Mouse (Mus musculus) lung, embryonic 15.5 days (tissue): ENCODE measurements around the gene Babam2. TPM values are rescaled to one million over a fixed set of nuclear protein-coding genes. Genes with fewer than 3 reads are reported as not detected.

Experiments used
- ATAC-seq: fragments of 200-750 bp; cut with Nextera tagmentation; 2 replicates; pipeline ENCODE4 v1.8.0; 2017; ENCODE audit warnings: moderate number of reproducible peaks, borderline replicate concordance; ENCODE audit not compliant: low FRiP score, low TSS enrichment; ENCODE audit errors: extremely low read depth
- H3K27ac ChIP-seq: fragments of 300-500 bp; sonication (generic); 2 replicates; pipeline ENCODE4 v1.5.1; 2015; ENCODE audit warnings: moderate library complexity, mild to moderate bottlenecking, inconsistent platforms
- H3K27me3 ChIP-seq: fragments of 300-500 bp; sonication (generic); 2 replicates; pipeline ENCODE4 v1.6.1; 2015; ENCODE audit warnings: inconsistent platforms
- H3K36me3 ChIP-seq: fragments of 300-500 bp; sonication (generic); 2 replicates; pipeline ENCODE4 v1.6.1; 2015; ENCODE audit warnings: inconsistent platforms
- H3K4me1 ChIP-seq: fragments of 300-500 bp; sonication (generic); 2 replicates; pipeline ENCODE4 v1.6.1; 2015; ENCODE audit warnings: inconsistent platforms
- H3K4me2 ChIP-seq: fragments of 300-500 bp; sonication (generic); 2 replicates; pipeline ENCODE4 v1.6.1; 2015; ENCODE audit warnings: inconsistent platforms, mild to moderate bottlenecking, moderate library complexity
- H3K4me3 ChIP-seq: fragments of 300-500 bp; sonication (generic); 2 replicates; pipeline ENCODE4 v1.5.1; 2015; ENCODE audit warnings: mild to moderate bottlenecking, inconsistent platforms
- H3K9ac ChIP-seq: fragments of 300-500 bp; sonication (generic); 2 replicates; pipeline ENCODE4 v1.6.1; 2015; ENCODE audit warnings: inconsistent platforms
- H3K9me3 ChIP-seq: fragments of 300-500 bp; sonication (generic); 2 replicates; pipeline ENCODE4 v1.6.1; 2016; ENCODE audit warnings: inconsistent platforms
- WGBS: fragments of 180-500 bp; shearing (Covaris S2); methylation state at CpG from one replicate; pipeline ENCODE4 v1.1.7; 2015; 5-methylcytosine and 5-hydroxymethylcytosine counted together
- polyA plus RNA-seq: library from polyadenylated mRNA; unstranded; fragments of >200 nt; fragmentation: Nextera tagmentation; extraction: Ambion mirVana; gene quantifications from 2 replicates; pipeline ENCODE4 v1.2.1, GENCODE M21; 2015

Gene Babam2
- polyA plus RNA-seq, 1 experiment from 2014 or later: 59.9 TPM

DNA sequence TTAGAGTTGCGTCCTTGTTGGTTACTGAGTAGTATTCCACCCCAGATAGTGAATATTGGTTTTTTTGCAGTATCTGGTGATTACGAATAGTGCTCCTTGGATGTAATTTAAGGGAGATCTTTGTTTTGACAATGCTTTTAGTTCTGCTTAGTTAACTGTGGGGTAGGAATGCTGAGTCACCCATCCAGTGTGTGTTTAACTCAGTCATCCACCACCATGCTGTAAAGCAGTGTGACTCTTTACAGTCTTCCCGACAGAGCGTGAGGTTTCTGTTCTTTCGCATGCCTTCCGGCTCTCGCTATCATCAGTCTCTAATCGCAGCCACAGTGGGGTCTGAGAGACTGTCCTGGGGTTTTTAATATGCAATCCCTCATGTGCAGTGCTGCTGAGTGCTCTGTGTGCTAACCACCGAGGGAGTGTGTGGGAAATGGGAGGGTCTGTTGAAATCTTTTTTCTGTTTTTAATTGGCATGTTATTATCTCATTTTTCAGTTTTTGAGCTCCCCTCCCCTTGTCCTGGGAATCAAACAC, 318.5 kb downstream of the Babam2 start:
- no peaks in the 10 kb centered on the region for H3K27me3 ChIP-seq
- ATAC-seq: no peak
- H3K36me3 ChIP-seq: no peaks in the 10 kb centered on the region
- no peaks in the 10 kb centered on the region for H3K9me3 ChIP-seq
- WGBS: 59% methylated on average over 9 of the region's 9 CpGs
- H3K4me1 ChIP-seq: no peaks in the 10 kb centered on the region
- H3K4me2 ChIP-seq: no peak overlapping the region
- H3K4me3 ChIP-seq: no peak overlapping the region
- no peak overlapping the region for H3K27ac ChIP-seq
- no peak overlapping the region for H3K9ac ChIP-seq

GRCm38 (mm10) chr5:32017686-32018085, 320.2 kb downstream of the Babam2 start:
- no peaks in the 10 kb centered on the region for H3K4me1 ChIP-seq
- 37% methylated on average over 3 of the region's 3 CpGs for WGBS
- no peak overlapping the region for H3K4me2 ChIP-seq
- H3K27me3 ChIP-seq: no peaks in the 10 kb centered on the region
- H3K9ac ChIP-seq: no peak overlapping the region
- H3K4me3 ChIP-seq: no peak overlapping the region
- H3K36me3 ChIP-seq: no peaks in the 10 kb centered on the region
- no peak overlapping the region for H3K27ac ChIP-seq
- H3K9me3 ChIP-seq: no peaks in the 10 kb centered on the region
- no peak for ATAC-seq

DNA sequence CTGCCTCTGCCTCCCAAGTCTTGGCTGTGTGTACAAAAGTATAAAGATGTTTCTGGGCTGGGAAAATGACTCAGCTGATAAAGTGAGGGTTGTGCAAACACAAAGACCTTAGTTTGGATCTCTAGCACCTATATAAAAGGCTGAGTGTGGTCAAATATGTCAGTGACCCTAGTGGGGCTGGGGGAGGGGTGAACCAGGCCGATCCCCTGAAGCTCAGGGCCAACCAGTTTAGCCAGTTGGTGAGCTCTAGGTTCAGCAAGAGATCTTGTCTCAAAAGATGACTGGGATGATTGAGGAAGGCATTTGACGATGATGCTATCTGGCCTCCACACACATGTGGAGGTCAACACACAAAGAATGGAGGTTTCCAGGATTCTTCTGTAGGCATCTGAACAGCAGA, 320.8 kb downstream of the Babam2 start:
- 62% methylated on average over 2 of the region's 2 CpGs for WGBS
- no peak overlapping the region for H3K4me2 ChIP-seq
- no peak for ATAC-seq

GRCm38 (mm10) chr5:32029834-32030433, 332.4 kb downstream of the Babam2 start:
- Histone ChIP-seq H3K36me3 (no peaks in the 10 kb centered on the region), H3K9me3 (no peaks in the 10 kb centered on the region), H3K9ac (no peak overlapping the region), H3K27me3 (no peaks in the 10 kb centered on the region), H3K27ac (no peak overlapping the region), H3K4me3 (no peak overlapping the region), H3K4me2 (no peak overlapping the region), H3K4me1 (no peaks in the 10 kb centered on the region)
- ATAC-seq: no peak
- 74% methylated on average over 3 of the region's 3 CpGs for WGBS

More for the DNA sequence above, 320.8 kb downstream of the Babam2 start:
- no peaks in the 10 kb centered on the region for H3K36me3 ChIP-seq
- H3K27ac ChIP-seq: no peak overlapping the region
- no peaks in the 10 kb centered on the region for H3K27me3 ChIP-seq
- H3K9ac ChIP-seq: no peak overlapping the region
- H3K9me3 ChIP-seq: no peaks in the 10 kb centered on the region
- no peak overlapping the region for H3K4me3 ChIP-seq
- H3K4me1 ChIP-seq: no peaks in the 10 kb centered on the region

DNA sequence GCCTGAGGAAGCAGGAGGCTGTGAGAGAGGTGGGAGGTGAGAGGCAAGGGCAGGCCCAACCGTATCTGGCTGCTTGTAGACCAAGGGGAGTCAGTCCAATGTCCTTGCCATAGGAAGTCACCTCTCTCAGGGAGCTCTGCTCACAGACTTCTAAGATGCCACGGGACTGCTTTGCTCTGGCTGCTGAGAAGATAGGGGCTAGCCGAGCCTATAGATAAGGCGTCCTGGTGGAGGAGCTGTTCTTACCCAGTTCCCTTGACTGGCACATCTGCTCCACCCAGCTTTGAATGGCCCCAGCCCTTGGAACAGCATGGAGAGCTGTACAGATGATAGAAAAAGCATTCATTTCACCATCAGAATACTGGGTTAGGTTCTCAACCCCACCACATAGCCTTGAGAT, 335.7 kb downstream of the Babam2 start:
- H3K9me3 ChIP-seq: no peaks in the 10 kb centered on the region
- H3K27ac ChIP-seq: no peak overlapping the region
- 0 out of 2 replicates have a peak, but pooled peaks cover 13% of the 10 kb centered on the region for H3K4me1 ChIP-seq
- whole genome bisulfite sequencing: 54% methylated on average over 4 of the region's 4 CpGs
- no peak for ATAC-seq
- no peak overlapping the region for H3K4me3 ChIP-seq
- no peaks in the 10 kb centered on the region for H3K27me3 ChIP-seq
- H3K9ac ChIP-seq: no peak overlapping the region
- no peak overlapping the region for H3K4me2 ChIP-seq
- no peaks in the 10 kb centered on the region for H3K36me3 ChIP-seq

DNA sequence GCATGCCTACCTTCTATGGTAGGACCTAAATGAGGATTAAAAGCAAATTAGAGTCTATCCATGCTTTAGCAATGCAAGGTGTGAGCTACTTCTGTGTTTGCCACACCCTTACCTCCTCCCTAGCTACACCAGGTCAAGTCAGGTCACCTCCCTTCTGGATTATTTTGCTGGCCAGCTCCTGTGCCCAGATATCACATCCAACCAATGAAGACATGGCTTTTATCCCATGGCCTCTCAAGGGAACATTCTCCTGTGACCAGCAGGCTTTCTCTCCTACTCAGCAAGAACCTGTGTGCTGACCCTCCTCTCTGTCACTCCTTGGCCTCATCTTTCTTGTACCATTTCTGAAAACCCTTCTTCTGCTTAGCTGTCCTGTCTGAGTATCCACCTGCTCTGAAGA, 336.1 kb downstream of the Babam2 start:
- Histone ChIP-seq H3K27me3 (no peaks in the 10 kb centered on the region), H3K4me1 (0 out of 2 replicates have a peak, but pooled peaks cover 13% of the 10 kb centered on the region), H3K9me3 (no peaks in the 10 kb centered on the region), H3K36me3 (no peaks in the 10 kb centered on the region), H3K27ac (no peak overlapping the region), H3K9ac (no peak overlapping the region), H3K4me3 (no peak overlapping the region), H3K4me2 (no peak overlapping the region)
- no peak for ATAC-seq

GRCm38 (mm10) chr5:32034475-32035054, 337.1 kb downstream of the Babam2 start:
- Histone ChIP-seq H3K4me3 (no peak overlapping the region), H3K27ac (no peak overlapping the region), H3K27me3 (no peaks in the 10 kb centered on the region), H3K9me3 (no peaks in the 10 kb centered on the region), H3K36me3 (no peaks in the 10 kb centered on the region), H3K4me2 (no peak overlapping the region), H3K4me1 (0 out of 2 replicates have a peak, but pooled peaks cover 13% of the 10 kb centered on the region), H3K9ac (no peak overlapping the region)
- 77% methylated on average over 8 of the region's 8 CpGs for WGBS
- no peak for ATAC-seq

DNA sequence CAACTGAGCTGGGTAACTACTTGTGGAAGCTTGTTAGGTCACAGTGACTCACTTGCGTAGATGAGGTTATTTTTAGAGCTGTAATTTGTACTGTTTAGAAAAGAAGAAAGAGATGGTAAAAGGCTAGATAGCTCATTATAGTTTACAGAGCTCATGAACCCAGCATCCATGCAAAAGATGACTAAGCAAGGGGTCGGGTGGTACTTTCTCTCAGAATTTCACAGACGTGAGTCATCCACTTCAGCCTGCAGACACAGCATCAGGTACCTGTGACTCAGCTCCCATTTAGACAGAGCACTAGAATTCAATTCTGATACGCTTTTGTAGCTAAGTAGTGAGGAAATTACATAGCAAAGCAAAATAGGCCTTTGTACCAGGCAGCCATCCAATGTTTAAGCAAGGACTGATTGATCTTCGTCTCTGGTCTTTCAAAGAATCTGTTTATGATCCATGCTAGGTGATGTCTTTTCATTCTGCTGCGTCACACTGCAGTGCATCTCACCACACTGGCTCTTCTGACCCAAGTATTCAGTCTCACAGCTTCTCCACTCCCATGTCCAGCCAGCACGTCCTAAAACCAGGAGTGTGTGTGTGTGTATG, 338.3 kb downstream of the Babam2 start:
- no peak overlapping the region for H3K27ac ChIP-seq
- no peaks in the 10 kb centered on the region for H3K36me3 ChIP-seq
- H3K4me2 ChIP-seq: no peak overlapping the region
- no peaks in the 10 kb centered on the region for H3K27me3 ChIP-seq
- WGBS: 47% methylated on average over 7 of the region's 7 CpGs
- H3K9ac ChIP-seq: no peak overlapping the region
- no peaks in the 10 kb centered on the region for H3K9me3 ChIP-seq
- ATAC-seq: no peak
- no peak overlapping the region for H3K4me3 ChIP-seq
- 0 out of 2 replicates have a peak, but pooled peaks cover 13% of the 10 kb centered on the region for H3K4me1 ChIP-seq

- no peak for ATAC-seq
- WGBS: 21% methylated on average over 2 of the region's 2 CpGs
Measured at GRCm38 (mm10) chr5:32036896-32037295, 339.4 kb downstream of the Babam2 start.

GRCm38 (mm10) chr5:32037546-32037945, 340.1 kb downstream of the Babam2 start:
- Histone ChIP-seq H3K27me3 (no peaks in the 10 kb centered on the region), H3K4me2 (no peak overlapping the region), H3K9me3 (no peaks in the 10 kb centered on the region), H3K4me3 (no peak overlapping the region), H3K27ac (no peak overlapping the region), H3K9ac (no peak overlapping the region), H3K4me1 (0 out of 2 replicates have a peak, but pooled peaks cover 13% of the 10 kb centered on the region), H3K36me3 (no peaks in the 10 kb centered on the region)
- ATAC-seq: no peak
- 89% methylated on average over 4 of the region's 4 CpGs for WGBS

More at GRCm38 (mm10) chr5:32036896-32037295, 339.4 kb downstream of the Babam2 start:
- Histone ChIP-seq H3K9ac (no peak overlapping the region), H3K36me3 (no peaks in the 10 kb centered on the region), H3K27me3 (no peaks in the 10 kb centered on the region), H3K4me2 (no peak overlapping the region), H3K4me1 (0 out of 2 replicates have a peak, but pooled peaks cover 13% of the 10 kb centered on the region), H3K9me3 (no peaks in the 10 kb centered on the region), H3K27ac (no peak overlapping the region), H3K4me3 (no peak overlapping the region)

- no peak for ATAC-seq
Measured at GRCm38 (mm10) chr5:32038994-32039393, 341.5 kb downstream of the Babam2 start.

GRCm38 (mm10) chr5:32039511-32039910, 342.0 kb downstream of the Babam2 start:
- ATAC-seq: no peak
- Histone ChIP-seq H3K4me1 (0 out of 2 replicates have a peak, but pooled peaks cover 13% of the 10 kb centered on the region), H3K27ac (no peak overlapping the region), H3K9me3 (no peaks in the 10 kb centered on the region), H3K36me3 (no peaks in the 10 kb centered on the region), H3K27me3 (no peaks in the 10 kb centered on the region), H3K4me2 (no peak overlapping the region), H3K4me3 (no peak overlapping the region), H3K9ac (no peak overlapping the region)
- 80% methylated on average over 3 of the region's 3 CpGs for WGBS

More at GRCm38 (mm10) chr5:32038994-32039393, 341.5 kb downstream of the Babam2 start:
- Histone ChIP-seq H3K4me3 (no peak overlapping the region), H3K9me3 (no peaks in the 10 kb centered on the region), H3K4me2 (no peak overlapping the region), H3K4me1 (0 out of 2 replicates have a peak, but pooled peaks cover 13% of the 10 kb centered on the region), H3K9ac (no peak overlapping the region), H3K36me3 (no peaks in the 10 kb centered on the region), H3K27me3 (no peaks in the 10 kb centered on the region), H3K27ac (no peak overlapping the region)
